Comparison of ENCODE assay signal across 24 mouse cellular contexts in the genomic region with DNA sequence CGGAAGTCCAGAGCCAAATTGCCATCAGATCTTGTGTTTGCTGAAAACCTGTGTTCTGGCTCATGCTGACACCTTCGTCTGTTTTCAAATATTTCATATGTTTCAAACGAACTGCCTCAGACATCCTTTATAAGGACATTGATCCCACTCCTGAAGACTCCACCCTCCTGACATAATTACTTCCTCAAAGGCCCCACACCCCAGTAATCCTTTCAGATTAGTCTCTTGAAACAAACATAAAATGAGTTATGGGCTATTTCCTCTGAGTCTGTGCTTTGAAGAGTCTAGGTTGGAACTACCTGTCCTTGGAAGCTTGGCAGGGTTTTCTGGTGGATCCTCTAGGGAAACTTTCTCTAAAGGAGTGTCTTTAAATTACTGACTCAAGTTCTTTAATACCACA. TPM values are rescaled to one million over a fixed set of nuclear protein-coding genes. Genes with fewer than 3 reads are reported as not detected.
A peak's percentile ranks its signal among the peaks of the same experiment; 100 is the strongest.
DNase-seq lines count a peak whose midpoint lies in the region; ATAC-seq and TF ChIP-seq lines count a peak whose summit lies in the region.
"Had no signal": no experiment of that assay in that cellular context is flagged by ENCODE, and none has a peak within 500 bp of the region (broad histone marks: within the 10 kb centered on the region; RNA-seq: fewer than 3 reads in every experiment).

No protein-coding gene starts in this region.

- H3K4me3 ChIP-seq in midbrain, embryonic 11.5 days (ENCODE audit: low read depth, low read length) = no peak overlapping the region
- no peak overlapping the region for H3K4me3 ChIP-seq in midbrain, embryonic 15.5 days
- no peak overlapping the region for H3K4me3 ChIP-seq in intestine, postnatal 0 days (ENCODE audit: low read depth, low read length)
- H3K4me3 ChIP-seq in stomach, postnatal 0 days (ENCODE audit: low read depth, low read length) = no peak overlapping the region
- no peak overlapping the region for H3K4me3 ChIP-seq in forebrain, embryonic 12.5 days (replicated peaks)
- H3K4me3 ChIP-seq: embryonic facial prominence, embryonic 10.5 days; embryonic facial prominence, embryonic 12.5 days had no signal

- H3K9ac ChIP-seq in midbrain, embryonic 11.5 days (ENCODE audit: low read length) = no peak overlapping the region
- H3K9ac ChIP-seq in midbrain, embryonic 15.5 days = no peak overlapping the region
- H3K9ac ChIP-seq in intestine, postnatal 0 days (ENCODE audit: low read depth, low read length) = no peak overlapping the region
- no peak overlapping the region for H3K9ac ChIP-seq in stomach, postnatal 0 days (ENCODE audit: low read length)
- H3K9ac ChIP-seq in forebrain, embryonic 12.5 days = no peak overlapping the region
- H3K9ac ChIP-seq: embryonic facial prominence, embryonic 12.5 days had no signal

- ATAC-seq in midbrain, embryonic 11.5 days (ENCODE audit: low FRiP score) = no peak
- ATAC-seq in midbrain, embryonic 15.5 days (replicated peaks) = no peak
- peak; percentile 53; the same call in 1 of the 2 replicates for ATAC-seq in intestine, postnatal 0 days
- no peak for ATAC-seq in stomach, postnatal 0 days (ENCODE audit: low FRiP score, low TSS enrichment)
- no peak for ATAC-seq in forebrain, embryonic 12.5 days (ENCODE audit: low FRiP score)
- ATAC-seq: activated CD4-positive, CD25-positive, alpha-beta regulatory T cell, adult 4 months; CD4-positive, CD25-positive, alpha-beta regulatory T cell, adult 4 months; forebrain, embryonic 14.5 days; forebrain, embryonic 16.5 days; Patski had no signal

- WGBS in midbrain, embryonic 11.5 days = 83% methylated on average over 3 of the region's 3 CpGs
- WGBS in midbrain, embryonic 15.5 days = 85% methylated on average over 3 of the region's 3 CpGs
- WGBS in intestine, postnatal 0 days = 53% methylated on average over 3 of the region's 3 CpGs
- WGBS in stomach, postnatal 0 days = 52% methylated on average over 3 of the region's 3 CpGs
- 75% methylated on average over 3 of the region's 3 CpGs for WGBS in forebrain, embryonic 12.5 days

- TF ChIP-seq EP300 in stomach, postnatal 0 days (optimal IDR thresholded peaks at IDR 0.05) = no peak

- no peaks in the 10 kb centered on the region for H3K27me3 ChIP-seq in midbrain, embryonic 11.5 days (ENCODE audit: control insufficient read depth, insufficient read depth, low read length)
- no peaks in the 10 kb centered on the region for H3K27me3 ChIP-seq in midbrain, embryonic 15.5 days (replicated peaks)
- no peaks in the 10 kb centered on the region for H3K27me3 ChIP-seq in intestine, postnatal 0 days (replicated peaks; ENCODE audit: control insufficient read depth, insufficient read depth, low read length)
- no peaks in the 10 kb centered on the region for H3K27me3 ChIP-seq in stomach, postnatal 0 days (ENCODE audit: control insufficient read depth, insufficient read depth, low read length)
- H3K27me3 ChIP-seq in forebrain, embryonic 12.5 days = no peaks in the 10 kb centered on the region
- H3K27me3 ChIP-seq: CH12.LX; embryonic facial prominence, embryonic 12.5 days had no signal

- TF ChIP-seq CTCF in intestine, postnatal 0 days (IDR thresholded peaks at IDR 0.05; ENCODE audit: low read depth) = no peak
- TF ChIP-seq CTCF in stomach, postnatal 0 days (IDR thresholded peaks at IDR 0.05; ENCODE audit: low read depth) = no peak

- no peaks in the 10 kb centered on the region for H3K36me3 ChIP-seq in midbrain, embryonic 11.5 days (ENCODE audit: control insufficient read depth, insufficient read depth, low read length)
- no peaks in the 10 kb centered on the region for H3K36me3 ChIP-seq in midbrain, embryonic 15.5 days (replicated peaks)
- H3K36me3 ChIP-seq in intestine, postnatal 0 days (ENCODE audit: control insufficient read depth, insufficient read depth) = no peaks in the 10 kb centered on the region
- no peaks in the 10 kb centered on the region for H3K36me3 ChIP-seq in stomach, postnatal 0 days (ENCODE audit: control insufficient read depth, insufficient read depth, low read length)
- no peaks in the 10 kb centered on the region for H3K36me3 ChIP-seq in forebrain, embryonic 12.5 days (replicated peaks)
- H3K36me3 ChIP-seq: embryonic facial prominence, embryonic 10.5 days; embryonic facial prominence, embryonic 12.5 days; G1E had no signal

- H3K9me3 ChIP-seq in midbrain, embryonic 11.5 days (ENCODE audit: control insufficient read depth, low read length) = no peaks in the 10 kb centered on the region
- no peaks in the 10 kb centered on the region for H3K9me3 ChIP-seq in midbrain, embryonic 15.5 days
- no peaks in the 10 kb centered on the region for H3K9me3 ChIP-seq in intestine, postnatal 0 days (ENCODE audit: control insufficient read depth)
- no peaks in the 10 kb centered on the region for H3K9me3 ChIP-seq in stomach, postnatal 0 days (ENCODE audit: control insufficient read depth, low read length)
- no peaks in the 10 kb centered on the region for H3K9me3 ChIP-seq in forebrain, embryonic 12.5 days
- H3K9me3 ChIP-seq: embryonic facial prominence, embryonic 10.5 days; embryonic facial prominence, embryonic 12.5 days had no signal

- DNase-seq in adrenal gland, adult (ENCODE audit: inconsistent age in 2 of 2, low spot score in 1 of 2) = peak; percentile 14 to 59
- no peak for DNase-seq in adrenal gland, postnatal 25 days
- DNase-seq in midbrain, embryonic 11.5 days (ENCODE audit: low spot score, missing footprints) = peak; percentile 53
- no peak for DNase-seq in stomach, postnatal 0 days (ENCODE audit: low spot score)
- DNase-seq: adrenal gland, adult 2 months; adrenal gland, postnatal 10 days; B cell, adult 2 months; cerebellum, adult 11-12 months; cerebellum, adult 2 months; cerebellum, adult 9-10 months; cerebellum, postnatal 10 days; cerebellum, postnatal 25 days had no signal

- no peak overlapping the region for H3K4me2 ChIP-seq in midbrain, embryonic 11.5 days
- H3K4me2 ChIP-seq in midbrain, embryonic 15.5 days = no peak overlapping the region
- H3K4me2 ChIP-seq in intestine, postnatal 0 days (replicated peaks; ENCODE audit: low read depth) = no peak overlapping the region
- H3K4me2 ChIP-seq in stomach, postnatal 0 days (replicated peaks; ENCODE audit: low read depth) = no peak overlapping the region
- H3K4me2 ChIP-seq in forebrain, embryonic 12.5 days = no peak overlapping the region
- H3K4me2 ChIP-seq: embryonic facial prominence, embryonic 12.5 days had no signal

- no peak overlapping the region for H3K27ac ChIP-seq in midbrain, embryonic 11.5 days (ENCODE audit: low read depth, low read length)
- no peak overlapping the region for H3K27ac ChIP-seq in midbrain, embryonic 15.5 days
- no peak overlapping the region for H3K27ac ChIP-seq in intestine, postnatal 0 days (ENCODE audit: low read depth, low read length)
- no peak overlapping the region for H3K27ac ChIP-seq in stomach, postnatal 0 days (replicated peaks)
- H3K27ac ChIP-seq in forebrain, embryonic 12.5 days = no peak overlapping the region
- H3K27ac ChIP-seq: embryonic facial prominence, embryonic 10.5 days; embryonic facial prominence, embryonic 12.5 days had no signal

- H3K4me1 ChIP-seq in midbrain, embryonic 11.5 days (ENCODE audit: control insufficient read depth, insufficient read depth, low read length) = no peaks in the 10 kb centered on the region
- no peaks in the 10 kb centered on the region for H3K4me1 ChIP-seq in midbrain, embryonic 15.5 days
- H3K4me1 ChIP-seq in intestine, postnatal 0 days (replicated peaks; ENCODE audit: control insufficient read depth, insufficient read depth, low read length) = no peaks in the 10 kb centered on the region
- no peaks in the 10 kb centered on the region for H3K4me1 ChIP-seq in stomach, postnatal 0 days (replicated peaks; ENCODE audit: control insufficient read depth, insufficient read depth)
- H3K4me1 ChIP-seq in forebrain, embryonic 12.5 days = no peaks in the 10 kb centered on the region
- H3K4me1 ChIP-seq: embryonic facial prominence, embryonic 10.5 days; embryonic facial prominence, embryonic 12.5 days had no signal

RNA-seq across cellular contexts. Expression of a gene that starts 53.2 kb away (rescaled TPM):
- total RNA-seq in adrenal gland, postnatal 25 days (2021) = 11.0 and 16.8 TPM in 2 replicates
- polyA plus RNA-seq in midbrain, embryonic 11.5 days (2014; fragmentation: Nextera tagmentation; extraction: Ambion mirVana) = 0.19 TPM in 2 replicates
- 0.51 and 0.92 TPM in 2 replicates for polyA plus RNA-seq in midbrain, embryonic 15.5 days (2015; fragmentation: Nextera tagmentation; extraction: Ambion mirVana)
- polyA plus RNA-seq in intestine, postnatal 0 days (2015; fragmentation: Nextera tagmentation; extraction: Ambion mirVana) = 5.2 and 5.5 TPM in 2 replicates
- 1.6 and 1.7 TPM in 2 replicates for polyA plus RNA-seq in stomach, postnatal 0 days (2015; fragmentation: Nextera tagmentation; extraction: Ambion mirVana)
- 0.23 and 1.1 TPM in 2 replicates for polyA plus RNA-seq in forebrain, embryonic 12.5 days (2016; fragmentation: Nextera tagmentation; extraction: Ambion mirVana)
- polyA plus RNA-seq: G1E, Patski had no signal

Comparison
In these comparisons a context has a peak if more than half of its experiments do, and no peak if none do; other contexts are left out.
1. DNase-seq: peak in adrenal gland, adult (2 of 2) and midbrain, embryonic 11.5 days (single experiment); none in adrenal gland, postnatal 25 days (single experiment) and stomach, postnatal 0 days (single experiment).